Mouse (Mus musculus) 3134 (cell line): Measurements from ENCODE around the gene Rasgef1a.

Source experiments
- DNase-seq: peaks from one replicate; pipeline ENCODE4 v3.0.0-alpha.2; 2011; ENCODE audit warnings: low spot score; ENCODE audit not compliant: insufficient read length; ENCODE audit errors: extremely low read depth

The Rasgef1a gene

DNA sequence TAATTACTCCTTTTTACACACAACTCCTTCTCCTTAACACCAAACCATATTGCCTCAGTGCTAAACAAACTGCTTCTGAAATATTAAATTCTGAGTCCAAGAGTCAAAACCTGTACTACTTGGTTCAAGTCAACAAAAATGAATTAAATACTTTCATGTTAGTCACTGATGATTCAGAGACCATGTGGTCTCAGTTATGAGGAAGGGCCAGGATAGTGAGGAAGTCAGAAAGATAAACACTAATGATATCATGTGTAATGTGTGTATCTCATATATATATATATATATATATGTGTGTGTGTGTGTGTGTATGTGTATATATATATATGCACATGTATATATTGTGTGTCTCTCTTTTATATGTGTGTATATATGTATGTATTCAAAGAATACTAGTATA is 115.3 kb downstream of the Rasgef1a start:
- no peak for DNase-seq

DNA sequence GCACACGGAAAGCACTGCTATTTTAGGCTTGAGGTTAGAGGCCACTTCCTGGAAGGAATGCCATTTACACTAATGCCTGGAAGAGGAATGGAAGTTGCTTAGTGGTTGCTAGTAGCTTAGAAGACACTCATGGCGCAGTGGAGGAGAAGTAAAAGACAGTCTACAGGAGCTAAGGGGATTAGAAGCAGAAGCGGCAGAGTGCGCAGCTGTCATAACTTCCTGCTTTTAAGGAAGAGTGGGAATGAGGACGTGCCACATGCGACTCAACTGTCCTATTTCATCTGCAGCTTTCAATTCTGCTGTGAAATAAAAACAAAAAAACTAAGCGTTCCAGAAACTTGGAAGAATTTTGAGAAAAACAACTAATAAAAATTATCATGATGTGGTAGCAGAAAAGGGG is 116.0 kb downstream of the Rasgef1a start:
- no peak for DNase-seq

DNA sequence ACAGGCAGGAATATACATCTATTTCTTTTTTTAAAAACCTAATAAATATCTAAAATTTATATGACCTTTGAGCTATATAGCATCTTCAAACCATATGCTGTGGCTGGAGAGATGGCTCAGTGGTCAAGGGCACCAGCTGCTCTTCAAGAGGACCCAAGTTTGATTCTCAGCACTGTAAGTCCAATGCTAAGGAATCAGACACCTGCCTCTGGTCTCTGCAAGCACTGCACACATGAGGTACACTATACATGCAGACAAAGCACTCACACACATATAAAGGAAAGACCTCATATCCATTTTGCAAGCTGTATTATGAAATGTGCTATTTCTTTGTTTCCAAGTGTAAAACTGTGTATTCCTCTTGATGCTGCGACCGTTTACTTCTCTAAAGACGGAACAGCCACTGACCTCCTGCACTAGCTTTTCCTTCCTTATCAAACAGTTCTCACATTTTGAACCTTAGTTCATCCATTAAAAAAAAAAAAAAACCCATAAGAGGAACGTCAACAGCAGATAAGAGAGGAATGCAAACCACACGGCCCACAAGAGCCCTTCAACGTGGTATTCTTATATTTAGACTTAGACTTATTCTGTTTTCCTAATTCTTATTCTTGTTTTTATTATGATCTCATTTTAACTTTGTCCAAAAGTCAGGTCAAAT is 116.7 kb downstream of the Rasgef1a start:
- DNase-seq: no peak

DNA sequence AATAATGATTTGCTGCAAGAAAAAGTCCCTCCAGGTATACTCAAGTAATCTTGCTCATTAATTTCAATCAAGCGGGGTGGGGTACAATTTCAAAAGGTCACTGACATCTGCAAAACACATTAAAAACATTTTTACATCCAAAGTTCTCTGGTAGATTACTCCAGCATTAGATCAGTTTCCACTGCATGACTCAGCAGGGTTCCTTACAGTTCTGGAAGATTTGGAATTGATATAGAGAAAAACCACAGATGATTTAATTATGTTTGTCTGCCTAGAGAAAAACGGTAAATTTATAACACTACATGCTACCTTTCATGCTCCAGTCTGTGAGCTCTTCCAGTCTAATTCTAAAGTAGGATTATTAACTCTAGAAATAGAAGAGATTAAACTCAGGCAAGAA is 118.8 kb downstream of the Rasgef1a start:
- DNase-seq: peak; percentile 40

DNA sequence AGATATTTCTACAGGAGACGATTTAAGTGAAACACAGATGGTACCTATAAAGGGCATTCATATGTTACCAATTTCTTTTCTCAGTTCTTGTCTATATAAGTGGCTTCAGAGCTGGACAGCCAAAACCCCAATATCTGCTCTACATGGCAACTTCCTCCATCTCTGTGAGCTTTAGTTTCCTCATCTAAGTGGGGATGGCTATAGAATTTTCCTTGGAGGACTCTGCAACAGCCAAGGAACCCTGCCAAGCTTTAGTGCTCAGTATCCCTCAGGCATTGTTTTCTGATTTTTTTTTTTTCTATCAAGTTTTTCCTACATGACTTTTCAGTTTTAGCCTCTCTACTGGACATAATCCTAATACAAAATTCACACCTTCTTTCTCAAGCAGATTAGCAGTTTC is 123.2 kb downstream of the Rasgef1a start:
- no peak for DNase-seq

DNA sequence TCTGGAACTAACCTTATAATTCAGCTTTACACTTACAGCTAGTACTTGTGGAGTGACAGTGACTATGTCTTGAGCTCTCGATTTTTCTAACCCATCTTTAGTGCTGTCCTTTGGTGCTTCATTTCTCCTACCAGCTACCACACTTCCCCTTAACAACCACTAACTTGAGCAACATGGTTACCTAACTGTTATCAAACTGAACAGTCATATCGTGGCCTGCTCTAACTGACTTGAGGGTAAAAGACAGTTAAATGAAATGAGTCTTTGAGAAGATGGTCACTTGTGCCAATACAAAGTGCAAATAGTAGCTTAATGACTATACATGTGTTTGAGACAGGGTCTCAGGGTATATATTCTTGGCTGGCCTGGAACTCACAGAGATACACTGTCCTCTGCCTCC is 125.9 kb downstream of the Rasgef1a start:
- no peak for DNase-seq

DNA sequence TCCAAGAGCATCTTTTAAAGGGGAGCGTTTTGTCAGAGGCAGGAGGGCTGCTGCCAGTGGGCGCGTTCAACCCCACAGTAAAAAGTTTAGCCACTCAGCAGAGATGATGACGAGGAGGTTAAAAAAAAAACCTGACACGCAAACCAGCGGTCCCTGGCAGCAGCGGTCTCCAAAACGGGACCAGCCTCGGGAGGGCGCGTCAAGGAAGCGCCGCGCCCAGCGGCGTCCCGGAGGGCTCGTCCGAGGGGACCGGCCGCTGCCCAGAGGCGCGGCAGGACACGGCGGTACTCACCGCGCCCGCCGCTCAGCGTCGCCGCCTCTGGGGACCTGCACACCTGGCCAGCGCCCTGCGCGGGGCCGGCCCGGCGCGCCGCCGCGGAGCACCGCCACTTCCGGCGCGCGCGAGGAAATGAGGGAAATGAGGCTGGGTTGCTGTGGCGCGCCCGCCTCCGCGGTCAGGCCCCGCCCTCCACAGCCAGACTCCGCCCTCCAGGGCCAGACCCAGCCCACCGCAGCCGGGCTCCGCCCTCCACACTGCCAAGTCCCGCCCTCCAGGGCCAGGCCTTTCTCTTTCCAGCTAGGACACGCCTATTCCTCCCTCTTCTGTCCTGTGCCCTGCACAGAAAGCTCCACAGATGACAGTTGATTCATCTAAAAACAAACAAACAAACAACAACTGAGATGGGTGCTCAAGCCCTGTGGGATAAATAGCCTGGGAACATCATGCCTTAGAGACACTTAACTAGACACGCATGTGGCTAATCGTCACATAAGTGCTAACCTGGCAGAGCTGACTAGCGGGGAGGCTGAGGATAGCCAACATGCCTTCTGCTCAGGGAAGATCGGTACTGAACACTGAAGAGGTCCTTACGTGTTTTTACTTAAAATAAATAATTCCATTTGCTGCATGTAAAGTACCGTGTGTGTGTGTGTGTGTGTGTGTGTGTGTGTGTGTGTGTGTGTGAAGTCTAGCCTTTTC is 127.8 kb downstream of the Rasgef1a start, which contains the start of gene Csgalnact2:
Gene Csgalnact2 (minus strand): TSS at position 410 of the 979 bp plus-strand sequence.
- DNase-seq: peak; percentile 96

DNA sequence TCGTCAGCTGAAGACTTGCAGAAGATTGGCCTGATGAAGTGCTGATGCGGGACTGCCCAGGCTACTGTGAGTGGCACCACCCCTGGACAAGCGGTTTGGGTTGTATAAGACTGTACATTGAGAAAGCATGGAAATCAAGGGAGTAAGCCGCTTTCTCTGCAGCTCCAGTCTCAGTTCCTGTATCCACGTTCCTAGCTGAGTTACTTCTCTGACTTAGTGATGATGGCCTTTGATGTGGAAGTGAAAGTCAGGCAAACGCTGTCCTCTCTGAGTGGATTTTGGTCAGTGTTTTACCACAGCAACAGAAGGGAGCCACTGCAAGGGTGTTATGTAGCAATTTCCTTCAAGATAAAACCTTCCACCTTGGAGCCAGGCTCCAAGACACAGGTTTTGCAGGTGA is 129.7 kb downstream of the Rasgef1a start:
- no peak for DNase-seq
